Mouse (Mus musculus) neural tube, postnatal 0 days (tissue): ENCODE results near the gene Syngr1. TPM values are rescaled to one million over a fixed set of nuclear protein-coding genes. Genes with fewer than 3 reads are reported as not detected.

Source experiments
- microRNA-seq: library from miRNA; unstranded; fragments of <30 nt; microRNA quantifications from one replicate; pipeline ENCODE4, GENCODE M21; 2016
- polyA plus RNA-seq: library from polyadenylated mRNA; unstranded; fragments of >200 nt; fragmentation: Nextera tagmentation; extraction: Ambion mirVana; gene quantifications from 2 replicates; pipeline ENCODE4 v1.2.1, GENCODE M21; 2015

The Syngr1 gene
- 64.6 and 75.2 TPM in 2 replicates for polyA plus RNA-seq

DNA sequence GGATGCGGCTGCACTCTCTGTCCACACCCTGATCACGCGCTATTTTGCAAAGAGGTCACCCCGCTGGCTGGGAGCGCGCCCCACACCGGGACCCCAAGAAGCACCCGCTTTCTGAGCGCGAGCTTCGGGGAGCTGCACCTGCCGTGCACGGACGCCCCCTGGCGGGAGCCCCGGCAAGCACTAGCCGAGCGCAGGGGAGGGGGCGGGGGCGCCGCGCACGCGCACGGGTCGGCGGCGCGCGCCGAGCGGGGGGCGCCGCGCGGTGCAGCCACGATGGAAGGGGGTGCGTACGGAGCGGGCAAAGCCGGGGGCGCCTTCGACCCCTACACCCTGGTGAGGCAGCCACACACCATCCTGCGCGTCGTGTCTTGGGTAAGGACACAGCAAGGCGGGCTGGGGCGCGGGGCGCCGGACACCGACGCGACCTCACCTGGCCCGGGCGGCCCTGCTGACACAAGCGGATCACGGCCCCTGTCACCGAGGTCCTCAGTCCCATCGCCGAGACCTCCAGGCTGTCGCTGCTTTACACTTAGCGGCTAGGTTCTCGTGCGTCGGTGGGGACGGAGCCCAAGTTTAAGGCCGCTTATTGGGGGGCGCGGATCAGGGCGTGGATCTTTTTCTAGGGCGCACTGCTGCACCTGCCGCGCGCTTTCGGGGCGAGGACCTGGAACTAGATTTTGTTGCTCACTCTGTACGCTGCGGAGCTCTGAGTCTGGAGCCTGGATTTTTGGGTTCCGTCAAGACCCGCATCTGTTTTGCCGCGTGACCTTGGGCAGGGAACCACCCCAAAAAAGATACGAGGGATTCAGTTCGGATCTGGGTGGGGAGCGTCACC lies at the start of gene Syngr1, which contains the start of gene Rpl3:
TSS of gene Syngr1 (plus strand) at position 214 of the 835 bp plus-strand sequence.
TSS of gene Rpl3 (minus strand) at position 748 of the 835 bp plus-strand sequence.

DNA sequence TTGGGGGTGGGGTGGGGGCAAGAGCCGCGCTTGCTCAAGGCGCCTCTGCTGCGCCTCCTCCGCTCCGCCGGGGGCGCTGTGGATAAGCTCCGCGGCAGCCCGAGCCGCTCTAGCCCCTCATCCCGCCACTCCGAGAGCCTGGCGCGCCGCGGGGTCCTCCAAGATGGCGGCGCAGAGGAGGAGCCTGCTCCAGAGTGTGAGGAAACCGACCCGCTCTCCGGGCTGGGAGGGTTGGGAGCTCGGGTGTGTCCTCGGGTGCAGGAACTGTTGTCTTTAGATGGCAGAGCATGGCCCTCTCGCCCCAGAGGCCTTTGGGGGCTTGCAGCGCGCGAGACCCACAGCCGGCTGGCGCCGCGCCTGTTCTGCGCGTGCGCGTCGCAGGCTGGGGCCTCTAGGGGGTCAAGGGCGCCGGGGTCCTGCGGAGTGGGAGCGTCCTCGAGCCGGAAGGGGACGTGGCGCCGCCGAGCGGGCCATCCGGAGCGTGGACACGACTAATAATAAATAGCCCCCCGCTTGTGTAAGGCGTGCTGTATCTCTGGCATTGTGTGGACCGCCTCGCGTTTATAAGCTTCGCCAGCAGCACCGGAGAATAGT lies 42.0 kb downstream of the Syngr1 start, which contains the start of gene Tab1:
TSS of gene Tab1 (plus strand) at position 135 of the 594 bp plus-strand sequence.

Small RNAs within 50 kb of the gene (microRNA-seq; reads per million reads assigned to microRNA genes)
- 39.5 reads per million, percentile 34 among the genes with 10 or more reads in this experiment for gene Snord43

Other genes with a start within 250 kb of the Syngr1 start
- gene Apobec3, start 199.7 kb upstream of the Syngr1 start, polyA plus RNA-seq: 5.9 and 8.0 TPM in 2 replicates
- 3.1 and 4.2 TPM in 2 replicates for gene Cbx7, start 120.2 kb upstream of the Syngr1 start, polyA plus RNA-seq
- gene Pdgfb, start 76.4 kb upstream of the Syngr1 start, polyA plus RNA-seq: 11.0 and 11.7 TPM in 2 replicates
- 515 and 526 TPM in 2 replicates for gene Rpl3, start 534 bp downstream of the Syngr1 start, polyA plus RNA-seq
- gene Tab1, start 41.8 kb downstream of the Syngr1 start, polyA plus RNA-seq: 26.9 and 27.9 TPM in 2 replicates
- gene Mgat3, start 82.4 kb downstream of the Syngr1 start, polyA plus RNA-seq: 19.0 and 21.9 TPM in 2 replicates
- 21.8 and 22.1 TPM in 2 replicates for gene Mief1, start 142.7 kb downstream of the Syngr1 start, polyA plus RNA-seq
- not detected in 2 replicates for gene AC140267.1, start 144.5 kb downstream of the Syngr1 start, polyA plus RNA-seq
- 90.5 and 97.6 TPM in 2 replicates for gene Atf4, start 163.8 kb downstream of the Syngr1 start, polyA plus RNA-seq
- gene Rps19bp1, start 173.0 kb downstream of the Syngr1 start, polyA plus RNA-seq: 89.3 and 94.1 TPM in 2 replicates
- gene Cacna1i, start 195.9 kb downstream of the Syngr1 start, polyA plus RNA-seq: 0.72 and 0.83 TPM in 2 replicates